Mouse (Mus musculus): ENCODE data around the gene Coq5.
"Not testable (repeated sequence)": the region's sequence is repeated elsewhere in the genome, so short reads cannot be mapped to it uniquely, and the experiment has no call there.

Coq5 gene

GRCm38 (mm10) chr5:115267469-115268045 is 11.9 kb upstream of the Coq5 start:
- DNase-seq: no peak

- no peak for DNase-seq
These were observed 11.2 kb upstream of the Coq5 start for GRCm38 (mm10) chr5:115268266-115268665.

GRCm38 (mm10) chr5:115269969-115270368 is 9.5 kb upstream of the Coq5 start:
- DNase-seq: no peak

GRCm38 (mm10) chr5:115271931-115272811 is 7.3 kb upstream of the Coq5 start:
- DNase-seq: peak; percentile 46

- DNase-seq: peak; percentile 96
These were observed 6.5 kb upstream of the Coq5 start, which contains the start of gene Rnf10 for GRCm38 (mm10) chr5:115272812-115273548. TSS of gene Rnf10 (minus strand) at chr5:115272898.

- DNase-seq: no peak
These were observed 5.8 kb upstream of the Coq5 start for GRCm38 (mm10) chr5:115273549-115274135.

- DNase-seq: no peak
These were observed 5.1 kb upstream of the Coq5 start for GRCm38 (mm10) chr5:115274353-115274752.

GRCm38 (mm10) chr5:115274771-115275170 is 4.7 kb upstream of the Coq5 start:
- DNase-seq: no peak

GRCm38 (mm10) chr5:115275998-115276397 is 3.5 kb upstream of the Coq5 start:
- no peak for DNase-seq

GRCm38 (mm10) chr5:115278053-115278452 is 1.4 kb upstream of the Coq5 start:
- no peak for DNase-seq

GRCm38 (mm10) chr5:115278785-115279184 is 681 bp upstream of the Coq5 start:
- no peak for DNase-seq

GRCm38 (mm10) chr5:115280050-115280687 is 703 bp downstream of the Coq5 start:
- DNase-seq: no peak

- DNase-seq: no peak
These were observed 5.3 kb downstream of the Coq5 start for GRCm38 (mm10) chr5:115284735-115285134.

GRCm38 (mm10) chr5:115294173-115294572 is 14.7 kb downstream of the Coq5 start:
- no peak for DNase-seq

- DNase-seq: no peak
These were observed 16.9 kb downstream of the Coq5 start for GRCm38 (mm10) chr5:115296347-115296746.

GRCm38 (mm10) chr5:115300035-115300744 is 20.7 kb downstream of the Coq5 start:
- DNase-seq: peak; percentile 64

- peak; percentile 99 for DNase-seq
These were observed 21.5 kb downstream of the Coq5 start, which contains the start of gene Dynll1 for GRCm38 (mm10) chr5:115300792-115301614. TSS of gene Dynll1 (minus strand) at chr5:115300999.

- DNase-seq: no peak
These were observed 22.1 kb downstream of the Coq5 start for GRCm38 (mm10) chr5:115301615-115302014.

- DNase-seq: not testable (repeated sequence)
These were observed 22.7 kb downstream of the Coq5 start for GRCm38 (mm10) chr5:115302190-115302589.

- DNase-seq: no peak
These were observed 32.9 kb downstream of the Coq5 start for GRCm38 (mm10) chr5:115312354-115312753.

All from right cerebral cortex, postnatal 25 days (tissue).